Mouse (Mus musculus): ENCODE data around the gene Tbx6.

The Tbx6 gene

GRCm38 (mm10) chr7:126780971-126781635 is at the start of gene Tbx6:
Tbx6 (plus strand) TSS chr7:126781483.
- in situ Hi-C loops (cut with MseI, MboI): no loop called here

DNA sequence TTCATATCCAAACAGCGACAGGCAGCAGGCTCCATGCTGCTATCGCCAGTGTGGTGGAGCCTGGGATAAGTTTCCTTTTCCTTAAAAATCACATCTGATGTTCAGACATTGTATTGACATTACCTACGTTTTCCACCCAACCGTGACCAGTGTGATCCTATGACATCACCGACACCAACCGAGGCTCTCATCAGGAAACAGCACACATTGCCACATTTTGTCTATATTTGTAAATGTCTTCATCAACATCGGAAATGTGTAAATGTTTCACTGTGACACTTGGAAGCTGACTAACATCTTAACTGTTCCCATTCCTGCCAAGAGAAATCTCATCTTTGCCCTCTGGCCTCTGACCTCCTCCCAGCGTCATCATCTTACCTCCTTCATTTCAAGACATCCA is 45.2 kb upstream of the Tbx6 start:
- in situ Hi-C loops (cut with MseI, MboI): no loop called here

DNA sequence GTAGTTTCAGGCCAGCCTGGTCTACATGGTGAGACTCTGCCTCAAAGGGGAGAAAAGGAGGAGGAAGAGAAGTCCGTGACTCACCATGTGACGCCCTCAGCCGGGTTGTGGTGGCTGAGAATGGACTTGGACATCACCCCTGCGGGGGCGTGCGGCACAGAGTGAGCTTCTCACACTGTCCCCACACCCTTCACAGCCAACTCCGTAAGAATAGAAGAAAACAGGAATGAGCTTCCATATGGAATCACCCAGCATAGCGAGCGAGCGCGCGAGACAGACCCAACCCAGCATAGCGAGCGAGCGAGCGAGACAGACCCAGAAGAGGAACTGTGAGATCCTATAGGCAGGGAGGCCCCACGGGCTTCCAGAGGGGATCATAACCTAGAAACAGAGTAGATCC is 41.7 kb upstream of the Tbx6 start:
- in situ Hi-C loops (cut with MseI, MboI): no loop called here

DNA sequence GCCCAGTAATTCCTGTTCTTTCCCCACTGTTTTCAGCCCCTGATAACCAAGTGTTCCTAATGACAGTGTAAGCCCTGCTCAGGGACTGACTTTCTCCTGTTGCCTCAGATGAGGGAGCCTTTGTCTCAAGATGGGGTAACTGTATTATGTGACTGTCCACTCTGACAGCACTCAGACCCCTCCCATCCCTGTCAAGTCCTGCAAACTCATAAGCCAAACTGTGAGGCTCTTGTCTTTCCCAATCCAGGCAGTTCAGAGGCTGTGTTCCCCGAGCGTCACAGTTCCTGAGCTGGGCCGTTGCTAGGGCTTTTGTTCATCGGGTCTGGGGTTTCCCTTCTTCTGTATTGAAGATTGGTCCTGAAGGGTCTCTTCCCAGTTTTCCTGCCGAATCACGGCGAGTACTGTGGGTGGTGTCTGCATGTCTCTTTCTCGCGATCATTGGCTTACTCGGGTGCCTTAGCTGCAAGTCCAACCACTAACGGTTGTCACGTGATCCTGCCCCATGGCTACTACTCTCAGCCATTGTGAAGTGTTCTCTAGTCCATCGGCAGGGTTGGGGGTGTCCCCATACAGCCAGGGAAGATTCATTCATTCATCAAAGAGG is 41.0 kb upstream of the Tbx6 start:
- in situ Hi-C loops (cut with MseI, MboI): no loop called here

DNA sequence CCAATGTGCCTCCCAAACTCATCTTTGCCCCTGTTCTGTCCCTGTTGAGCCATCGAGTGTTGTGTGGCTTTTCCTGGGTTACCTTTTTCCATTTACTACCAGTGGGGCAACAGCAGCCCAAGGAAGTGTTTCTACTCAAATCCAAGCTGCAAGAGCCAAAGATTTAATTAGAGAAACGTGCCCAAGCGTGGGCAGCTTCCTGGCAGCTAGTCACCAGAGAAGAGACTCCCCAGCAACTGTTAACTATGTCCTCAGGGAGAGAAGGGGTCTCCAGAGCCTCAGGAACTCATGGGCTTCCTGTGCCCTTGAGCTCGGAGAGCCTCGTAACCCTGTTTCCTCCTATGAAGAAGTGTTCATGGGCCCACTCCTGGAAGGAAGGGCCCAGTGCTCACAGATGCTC is 40.3 kb upstream of the Tbx6 start:
- in situ Hi-C loops (cut with MseI, MboI): no loop called here

- in situ Hi-C loops (cut with MseI, MboI): no loop called here
Measured at GRCm38 (mm10) chr7:126741452-126741851, 39.8 kb upstream of the Tbx6 start.

GRCm38 (mm10) chr7:126741964-126742482 is 39.3 kb upstream of the Tbx6 start:
- in situ Hi-C loops (cut with MseI, MboI): no loop called here

- in situ Hi-C loops (cut with MseI, MboI): no loop called here
Measured at GRCm38 (mm10) chr7:126746066-126746465, 35.2 kb upstream of the Tbx6 start.

- in situ Hi-C loops (cut with MseI, MboI): no loop called here
Measured at GRCm38 (mm10) chr7:126746798-126747197, 34.5 kb upstream of the Tbx6 start.

- in situ Hi-C loops (cut with MseI, MboI): no loop called here
Measured at GRCm38 (mm10) chr7:126748824-126749223, 32.5 kb upstream of the Tbx6 start.

GRCm38 (mm10) chr7:126749582-126750343 is 31.5 kb upstream of the Tbx6 start:
- in situ Hi-C loops (cut with MseI, MboI): no loop called here

GRCm38 (mm10) chr7:126754866-126755265 is 26.4 kb upstream of the Tbx6 start:
- in situ Hi-C loops (cut with MseI, MboI): no loop called here

GRCm38 (mm10) chr7:126758539-126758938 is 22.7 kb upstream of the Tbx6 start:
- in situ Hi-C loops (cut with MseI, MboI): no loop called here

- in situ Hi-C loops (cut with MseI, MboI): no loop called here
Measured at GRCm38 (mm10) chr7:126759050-126759671, 22.1 kb upstream of the Tbx6 start, which contains the start of gene Mapk3. Mapk3 (plus strand) TSS chr7:126759601.

DNA sequence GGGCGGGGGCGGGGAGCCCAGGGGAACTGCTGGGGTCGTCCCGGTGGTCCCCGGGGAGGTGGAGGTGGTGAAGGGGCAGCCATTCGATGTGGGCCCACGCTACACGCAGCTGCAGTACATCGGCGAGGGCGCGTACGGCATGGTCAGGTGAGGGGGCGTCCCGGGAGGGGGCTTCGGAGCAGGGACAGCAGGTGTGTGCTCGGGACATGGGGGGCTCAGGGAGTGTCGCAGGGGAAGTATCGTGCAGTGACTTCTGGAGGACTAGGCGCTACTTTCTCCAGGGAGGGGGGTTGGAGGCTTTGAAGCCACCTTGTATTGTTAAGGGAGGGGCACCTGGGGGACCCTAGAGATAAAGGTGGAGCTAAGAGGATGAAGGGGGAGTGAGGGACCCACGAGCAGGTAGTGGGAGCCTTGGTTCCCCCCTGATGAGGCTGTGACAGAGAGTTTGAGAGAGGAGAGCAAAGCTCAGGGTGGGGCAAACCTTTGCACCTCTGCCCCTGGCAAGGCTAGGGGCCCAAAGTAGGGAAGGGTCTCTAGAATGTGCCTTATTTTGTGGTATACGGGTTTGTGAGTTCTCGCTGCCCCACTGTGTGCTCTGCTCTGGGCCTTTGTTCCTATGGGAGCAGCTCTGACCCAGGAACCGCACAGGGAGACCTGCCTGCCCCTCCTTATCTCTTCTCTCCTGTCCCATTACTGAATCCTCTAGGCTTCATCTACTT is 21.5 kb upstream of the Tbx6 start:
- in situ Hi-C loops (cut with MseI, MboI): no loop called here

GRCm38 (mm10) chr7:126760391-126760802 is 20.9 kb upstream of the Tbx6 start:
- in situ Hi-C loops (cut with MseI, MboI): no loop called here

DNA sequence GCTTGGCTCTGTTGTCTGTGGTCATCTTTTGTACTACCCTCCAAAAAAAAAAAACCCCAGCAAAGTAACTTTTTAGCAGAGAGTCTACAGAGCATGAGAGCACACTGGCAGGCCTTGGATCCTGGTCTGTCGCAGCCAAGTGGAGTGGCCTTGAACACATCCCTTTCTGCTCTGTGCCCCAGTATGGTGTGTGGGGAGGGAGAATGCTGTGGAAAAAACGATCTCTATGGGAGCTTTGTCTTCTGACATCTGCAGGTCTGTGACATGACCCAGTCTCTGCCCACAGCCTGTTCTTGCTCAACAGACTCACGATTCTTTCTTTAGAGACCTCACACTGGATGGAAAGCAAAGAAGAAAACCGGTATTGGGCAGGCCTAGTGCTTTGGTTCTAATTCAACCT is 20.3 kb upstream of the Tbx6 start:
- in situ Hi-C loops (cut with MseI, MboI): no loop called here

DNA sequence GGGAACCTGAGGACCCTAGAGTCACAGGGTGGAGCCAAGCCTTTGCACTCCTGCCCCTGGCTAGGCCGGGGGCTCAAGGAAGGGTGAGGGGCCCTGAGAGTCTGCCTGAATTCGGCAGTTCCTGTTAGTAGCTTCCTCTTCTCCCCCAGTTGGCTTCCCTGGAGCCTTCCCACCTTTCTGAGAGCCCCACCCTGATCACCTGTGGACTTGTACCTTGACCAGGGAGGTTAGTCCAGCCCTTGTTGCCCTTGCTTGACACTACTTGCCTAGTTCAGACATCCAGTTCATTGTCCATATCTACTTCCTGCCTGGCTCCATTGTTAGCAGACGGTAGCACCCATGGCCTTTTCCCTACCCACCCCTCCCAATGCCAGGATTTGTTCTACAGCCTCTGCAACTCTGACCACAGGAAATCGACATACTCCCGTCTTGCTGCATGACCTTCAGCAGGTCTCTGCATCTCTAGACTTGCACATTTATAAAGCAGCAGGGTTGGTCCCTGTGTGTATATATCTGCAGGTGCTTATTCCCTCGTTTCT is 19.7 kb upstream of the Tbx6 start:
- in situ Hi-C loops (cut with MseI, MboI): no loop called here

- in situ Hi-C loops (cut with MseI, MboI): no loop called here
Measured at GRCm38 (mm10) chr7:126762471-126763008, 18.7 kb upstream of the Tbx6 start.

DNA sequence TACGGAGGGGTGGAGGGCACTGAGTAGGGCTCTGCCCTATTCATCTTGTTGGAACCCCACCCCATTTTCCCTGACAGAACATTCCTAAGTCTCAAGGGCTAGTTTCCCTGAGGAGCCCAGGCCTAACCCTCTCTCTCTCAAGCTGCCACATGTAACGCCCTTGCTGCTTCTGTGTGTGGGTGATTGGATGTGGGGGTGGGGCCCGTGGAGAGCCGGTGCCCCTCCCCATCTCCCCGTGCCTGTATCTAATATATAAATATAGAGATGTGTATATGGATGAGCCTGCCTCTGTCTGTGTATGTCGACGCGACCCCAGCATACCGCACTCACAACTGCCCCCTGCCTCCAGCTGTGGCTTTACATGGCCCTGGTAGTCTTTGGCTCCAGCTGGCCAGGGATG is 15.7 kb upstream of the Tbx6 start:
- in situ Hi-C loops (cut with MseI, MboI): no loop called here

DNA sequence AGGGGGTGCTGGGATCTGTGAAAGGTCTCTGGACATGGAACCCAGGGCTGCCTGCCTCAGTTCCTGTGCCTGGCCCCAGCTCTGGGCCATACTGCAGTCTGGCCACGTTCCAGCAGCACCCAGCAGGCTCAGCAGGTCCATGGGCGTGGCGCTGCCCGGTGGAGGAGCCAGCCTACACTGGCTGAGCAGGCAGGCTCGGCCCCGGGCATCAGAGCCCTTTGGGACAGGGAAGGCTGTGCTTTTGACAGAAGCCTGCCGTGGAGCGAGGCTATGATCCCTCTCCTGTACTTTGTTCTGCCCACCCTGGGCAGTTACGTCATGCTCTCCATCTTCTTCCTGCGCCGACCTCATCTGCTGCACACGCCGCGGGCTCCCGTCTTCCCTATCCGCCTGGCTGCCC is 15.1 kb upstream of the Tbx6 start, which contains the start of gene Gdpd3:
Gene Gdpd3 (plus strand): TSS at position 134 of the 400 bp plus-strand sequence.
- in situ Hi-C loops (cut with MseI, MboI): no loop called here
